Mouse (Mus musculus): ENCODE results near the gene Epha4.

GRCm38 (mm10) chr1:77538559-77538958, 23.7 kb upstream of the Epha4 start:
- TF ChIP-seq POLR2A (IDR thresholded peaks at IDR 0.05; ENCODE audit: insufficient read depth, low read depth, low read length) (no peak), CTCF (IDR thresholded peaks at IDR 0.05; ENCODE audit: insufficient read depth, low read depth, low read length) (no peak)
